Mouse (Mus musculus): ENCODE results near the gene Grk1. TPM values are rescaled to one million over a fixed set of nuclear protein-coding genes. Genes with fewer than 3 reads are reported as not detected.

Gene Grk1
- polyA plus RNA-seq (2017; shearing (Covaris generic)), result not detected

DNA sequence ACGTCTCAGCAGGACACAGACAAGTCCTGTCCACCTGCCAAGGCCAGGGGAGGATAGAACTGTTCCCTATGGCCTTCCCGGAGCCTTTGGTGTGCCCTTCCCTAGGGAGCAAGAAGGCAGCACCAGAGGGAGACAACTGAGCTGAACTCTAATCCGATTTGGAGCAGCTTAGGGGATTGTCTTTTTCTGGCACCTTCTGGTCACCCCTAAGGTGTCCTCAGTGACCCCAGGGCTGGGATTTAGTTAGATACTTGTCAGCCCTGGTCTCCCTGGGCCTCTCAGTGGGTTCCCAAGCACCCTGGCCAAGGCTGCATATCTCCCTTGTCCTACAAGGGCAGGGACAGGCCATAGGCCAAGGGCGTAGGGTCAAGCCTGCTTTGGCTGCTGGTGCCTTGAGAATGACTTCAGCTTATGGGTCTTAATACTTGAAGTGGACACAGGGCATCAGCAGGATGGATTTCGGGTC is at the start of gene Grk1:
Gene Grk1 (plus strand): TSS at position 416 of the 466 bp plus-strand sequence.

DNA sequence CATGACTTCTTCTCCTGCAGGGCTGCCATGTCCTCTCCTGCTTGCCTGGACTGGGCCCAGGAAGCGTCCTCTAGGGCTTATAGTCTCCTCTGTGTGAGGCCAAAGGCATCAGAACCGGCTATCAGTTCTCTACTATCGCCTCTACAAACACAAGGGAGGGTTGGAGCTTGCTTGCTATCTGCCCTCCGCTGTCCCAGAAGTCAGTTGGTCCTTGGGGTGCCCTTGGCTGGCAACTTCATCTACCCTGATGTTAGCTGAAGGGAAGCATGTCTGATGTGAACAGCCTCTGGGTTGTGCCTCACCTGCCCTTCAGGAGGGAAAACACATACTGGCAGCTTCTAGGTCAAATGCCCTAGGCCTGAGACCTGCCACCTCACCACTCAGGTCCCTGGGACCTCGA is 8.2 kb upstream of the Grk1 start, which contains the start of gene Atp4b:
Gene Atp4b (minus strand): TSS at position 101 of the 400 bp plus-strand sequence.

DNA sequence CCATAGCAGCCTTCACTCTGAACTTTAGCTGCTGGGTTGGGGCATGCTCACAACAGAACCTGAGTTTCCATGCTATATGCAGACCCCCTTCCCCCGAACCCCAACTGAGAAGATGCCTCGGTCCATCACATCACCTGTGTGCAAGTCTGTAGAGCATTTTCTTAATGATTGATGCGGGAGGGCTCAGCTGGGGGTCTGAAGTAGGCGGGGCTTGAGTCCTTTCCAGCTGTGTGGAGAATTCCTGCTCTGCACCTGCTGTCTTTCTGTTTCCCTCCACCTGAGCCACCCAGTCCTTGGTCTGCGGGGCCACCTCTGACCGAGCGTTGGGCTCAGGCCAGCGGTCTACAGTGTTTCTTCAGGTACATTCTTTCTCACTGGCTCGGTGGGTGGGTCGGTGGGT is 30.0 kb downstream of the Grk1 start, which contains the start of gene Tmem255b:
Gene Tmem255b (plus strand): TSS at position 301 of the 400 bp plus-strand sequence.

Other genes starting within 250 kb of the Grk1 start
- 10.5 TPM for gene Lamp1, start 245.9 kb upstream of the Grk1 start, polyA plus RNA-seq (2017; shearing (Covaris generic))
- 2.2 TPM for gene Grtp1, start 204.5 kb upstream of the Grk1 start, polyA plus RNA-seq (2017; shearing (Covaris generic))
- not detected for gene Adprhl1, start 150.9 kb upstream of the Grk1 start, polyA plus RNA-seq (2017; shearing (Covaris generic))
- 41.9 TPM for gene Dcun1d2, start 117.0 kb upstream of the Grk1 start, polyA plus RNA-seq (2017; shearing (Covaris generic))
- 39.4 TPM for gene Tmco3, start 116.9 kb upstream of the Grk1 start, polyA plus RNA-seq (2017; shearing (Covaris generic))
- gene Tfdp1, start 66.3 kb upstream of the Grk1 start, polyA plus RNA-seq (2017; shearing (Covaris generic)), result 48.0 TPM
- gene Atp4b, start 8.3 kb upstream of the Grk1 start, polyA plus RNA-seq (2017; shearing (Covaris generic)), result not detected
- gene Tmem255b, start 30.1 kb downstream of the Grk1 start, polyA plus RNA-seq (2017; shearing (Covaris generic)), result not detected
- not detected for gene Gas6, start 89.4 kb downstream of the Grk1 start, polyA plus RNA-seq (2017; shearing (Covaris generic))
- not detected for gene 1700029H14Rik, start 157.4 kb downstream of the Grk1 start, polyA plus RNA-seq (2017; shearing (Covaris generic))

All from inflammation-experienced regulatory T-cells, adult 16 weeks (primary cell).